Mouse (Mus musculus) thymus, adult 2 months (tissue): ENCODE results near the gene Arsj.

ENCODE experiments used
- CTCF ChIP-seq: fragments of 200-500 bp; IDR thresholded peaks from 2 replicates; pipeline ENCODE4 v1.5.1; 2012; ENCODE audit warnings: mild to moderate bottlenecking, control low read depth, low read length, moderate library complexity, borderline replicate concordance; ENCODE audit not compliant: control insufficient read depth, poor library complexity, insufficient read depth; ENCODE audit errors: extremely low read depth
- POLR2A ChIP-seq: fragments of 200-500 bp; IDR thresholded peaks from 2 replicates; pipeline ENCODE4 v1.6.1; 2012; ENCODE audit warnings: mild to moderate bottlenecking, low read length, control low read depth, moderate library complexity; ENCODE audit not compliant: control insufficient read depth, poor library complexity, insufficient read depth; ENCODE audit errors: extremely low read depth

DNA sequence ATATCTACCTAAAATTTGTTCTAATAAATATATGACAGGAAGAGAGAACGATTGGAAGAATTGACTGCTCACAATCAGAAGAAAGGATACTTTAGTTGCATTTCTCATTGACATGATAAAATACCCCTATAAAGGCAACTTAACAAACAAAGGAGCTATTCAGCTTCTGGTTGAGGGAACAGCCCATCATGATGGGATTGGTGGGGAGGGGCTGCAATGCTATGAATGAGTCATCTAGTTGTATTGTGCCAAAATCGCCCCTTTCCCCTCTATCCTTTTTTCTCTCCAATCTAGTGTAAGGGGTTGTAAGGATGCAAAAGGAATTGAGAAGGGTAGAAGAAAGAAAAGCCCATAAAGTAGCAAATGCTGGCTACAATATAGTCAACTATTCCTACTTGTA is 100.8 kb downstream of the Arsj start:
- no peak for TF ChIP-seq POLR2A
- no peak for TF ChIP-seq CTCF
